Comparison of ENCODE assay signal across 13 mouse cellular contexts in the genomic region with DNA sequence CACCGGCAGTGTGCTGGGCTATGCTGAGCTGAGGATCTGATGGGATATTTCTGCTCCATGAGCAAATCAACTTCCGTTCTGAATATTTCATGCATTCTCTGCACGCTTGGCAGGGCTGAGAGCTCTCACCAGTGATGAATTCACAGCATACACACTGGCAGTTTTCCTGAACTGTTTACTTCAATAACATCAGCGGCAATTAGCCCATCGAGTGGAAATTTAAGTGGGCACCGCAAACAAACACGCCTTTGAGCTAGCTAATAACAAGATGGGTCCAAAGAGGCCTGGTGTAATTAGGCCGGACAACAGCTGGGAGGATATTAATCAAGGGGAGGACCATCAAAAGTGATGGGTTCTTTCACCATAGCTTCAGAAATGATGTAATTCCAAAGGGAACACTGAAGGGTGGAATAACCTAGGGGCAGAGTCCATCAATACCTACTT.
A peak's percentile ranks its signal among the peaks of the same experiment; 100 is the strongest.
DNase-seq lines count a peak whose midpoint lies in the region; ATAC-seq and TF ChIP-seq lines count a peak whose summit lies in the region.
"Had no signal": no experiment of that assay in that cellular context is flagged by ENCODE, and none has a peak within 500 bp of the region (broad histone marks: within the 10 kb centered on the region; RNA-seq: fewer than 3 reads in every experiment).

No protein-coding gene starts in this region.

- H3K4me1 ChIP-seq in neural tube, embryonic 11.5 days (ENCODE audit: control insufficient read depth, insufficient read depth, low read length): no peaks in the 10 kb centered on the region
- H3K4me1 ChIP-seq in thymus, adult 2 months (replicated peaks; ENCODE audit: control insufficient read depth, insufficient read depth, low read length): no peaks in the 10 kb centered on the region
- H3K4me1 ChIP-seq: embryonic facial prominence, embryonic 13.5 days; liver, embryonic 13.5 days had no signal

- no peak for TF ChIP-seq CTCF in thymus, adult 2 months (IDR thresholded peaks at IDR 0.05; ENCODE audit: borderline replicate concordance, control insufficient read depth, extremely low read depth, insufficient read depth, low read length, poor library complexity)

- no peaks in the 10 kb centered on the region for H3K36me3 ChIP-seq in neural tube, embryonic 11.5 days (ENCODE audit: control insufficient read depth, insufficient read depth, low read length)
- H3K36me3 ChIP-seq in thymus, adult 2 months (ENCODE audit: control insufficient read depth, insufficient read depth, low read length): no peaks in the 10 kb centered on the region
- H3K36me3 ChIP-seq: embryonic facial prominence, embryonic 13.5 days; liver, embryonic 13.5 days had no signal

- no peak overlapping the region for H3K4me2 ChIP-seq in neural tube, embryonic 11.5 days (ENCODE audit: low read depth)
- H3K4me2 ChIP-seq: embryonic facial prominence, embryonic 13.5 days; liver, embryonic 13.5 days had no signal

- H3K9me3 ChIP-seq in neural tube, embryonic 11.5 days (ENCODE audit: control insufficient read depth, low read length): no peaks in the 10 kb centered on the region
- H3K9me3 ChIP-seq: embryonic facial prominence, embryonic 13.5 days; liver, embryonic 13.5 days had no signal

- no peak overlapping the region for H3K4me3 ChIP-seq in neural tube, embryonic 11.5 days (ENCODE audit: low read depth, low read length)
- H3K4me3 ChIP-seq in thymus, adult 2 months (ENCODE audit: control insufficient read depth, insufficient read depth, low read length): no peak overlapping the region
- H3K4me3 ChIP-seq: embryonic facial prominence, embryonic 13.5 days; liver, embryonic 13.5 days had no signal

- no peaks in the 10 kb centered on the region for H3K27me3 ChIP-seq in neural tube, embryonic 11.5 days (ENCODE audit: control insufficient read depth, insufficient read depth, low read length)
- H3K27me3 ChIP-seq in thymus, adult 2 months (ENCODE audit: control insufficient read depth, insufficient read depth, low read length): no peaks in the 10 kb centered on the region
- H3K27me3 ChIP-seq: embryonic facial prominence, embryonic 13.5 days; liver, embryonic 13.5 days had no signal

- peak; percentile 67 for ATAC-seq in neural tube, embryonic 11.5 days (ENCODE audit: insufficient read depth, low FRiP score, low TSS enrichment)

- no peak overlapping the region for H3K9ac ChIP-seq in neural tube, embryonic 11.5 days (ENCODE audit: low read length)
- H3K9ac ChIP-seq: embryonic facial prominence, embryonic 13.5 days; liver, embryonic 13.5 days had no signal

- peak; percentile 8 to 15 for DNase-seq in cerebellum, postnatal 25 days
- no peak for DNase-seq in cerebellum, adult 18-20 months
- peak; percentile 34 for DNase-seq in neural tube, embryonic 11.5 days (ENCODE audit: low spot score)
- DNase-seq in neural tube, embryonic 10.5 days (ENCODE audit: extremely low spot score, low spot score): no peak
- DNase-seq in mesoderm, embryonic 11.5 days (ENCODE audit: low read depth, low spot score): peak; percentile 20
- DNase-seq in retina, postnatal 7 days (ENCODE audit: low read depth, low spot score): peak; percentile 23
- DNase-seq in adrenal gland, adult (ENCODE audit: inconsistent age in 2 of 2, low spot score in 1 of 2): no peak
- no peak for DNase-seq in thymus, adult 2 months
- DNase-seq: adrenal gland, postnatal 14 days; kidney, adult 18-20 months; liver, embryonic 13.5 days; lung, postnatal 10 days had no signal

- WGBS in neural tube, embryonic 11.5 days: 59% methylated on average over 8 of the region's 8 CpGs
- WGBS in thymus, adult 2 months: 94% methylated on average over 8 of the region's 8 CpGs

- peak overlapping the region; percentile 31; the same call in 1 of the 2 replicates for H3K27ac ChIP-seq in neural tube, embryonic 11.5 days (ENCODE audit: low read depth, low read length)
- H3K27ac ChIP-seq in thymus, adult 2 months (ENCODE audit: control insufficient read depth, insufficient read depth, low read length): no peak overlapping the region
- H3K27ac ChIP-seq: embryonic facial prominence, embryonic 13.5 days; liver, embryonic 13.5 days had no signal

- no peak for TF ChIP-seq POLR2A in thymus, adult 2 months (IDR thresholded peaks at IDR 0.05; ENCODE audit: control insufficient read depth, extremely low read depth, insufficient read depth, low read length, poor library complexity)

Comparison
In these comparisons a context has a peak if more than half of its experiments do, and no peak if none do; other contexts are left out.
1. DNase-seq: peak in cerebellum, postnatal 25 days (2 of 2), neural tube, embryonic 11.5 days (single experiment), mesoderm, embryonic 11.5 days (single experiment) and retina, postnatal 7 days (single experiment); none in cerebellum, adult 18-20 months (0 of 2), neural tube, embryonic 10.5 days (single experiment), adrenal gland, adult (0 of 2) and thymus, adult 2 months (single experiment).